Mouse (Mus musculus): Measurements from ENCODE around the gene Epb41l2. TPM values are rescaled to one million over a fixed set of nuclear protein-coding genes. Genes with fewer than 3 reads are reported as not detected.
A peak's percentile ranks its signal among the peaks of the same experiment; 100 is the strongest.

Gene Epb41l2
- total and polyA plus RNA-seq, 2 experiments from 2014 or later, result 21.6 to 50.1 TPM

DNA sequence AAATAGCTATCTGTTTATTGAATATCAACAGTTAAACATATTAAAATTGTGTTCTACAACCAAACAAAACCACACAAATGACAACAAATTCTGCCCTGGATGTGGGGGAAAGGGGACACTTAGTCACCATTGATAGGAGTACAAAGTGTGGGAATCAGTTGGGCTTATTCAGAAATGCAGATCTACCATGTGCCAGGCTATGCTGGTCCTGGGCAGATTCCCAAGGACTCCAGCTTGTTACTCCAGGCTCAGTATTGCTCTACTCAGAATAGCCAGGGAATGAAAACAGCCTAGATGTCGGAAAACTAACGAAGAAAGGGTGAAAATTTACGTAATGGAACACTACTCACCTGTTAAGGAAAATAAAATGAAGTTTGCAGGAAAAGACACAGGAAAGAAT is 5.7 kb upstream of the Epb41l2 start:
- Histone ChIP-seq H3K4me1 (ENCODE audit: control insufficient read depth, insufficient read depth) (no peaks in the 10 kb centered on the region), H3K27ac (ENCODE audit: low read depth) (no peak overlapping the region), H3K4me3 (ENCODE audit: low read depth, low read length) (no peak overlapping the region), H3K36me3 (replicated peaks; ENCODE audit: control insufficient read depth, insufficient read depth, low read length) (no peaks in the 10 kb centered on the region), H3K9me3 (replicated peaks; ENCODE audit: control insufficient read depth, low read length) (no peaks in the 10 kb centered on the region), H3K27me3 (ENCODE audit: control insufficient read depth, insufficient read depth, low read length) (no peaks in the 10 kb centered on the region), H3K9ac (replicated peaks; ENCODE audit: low read depth, low read length) (no peak overlapping the region), H3K4me2 (ENCODE audit: low read depth, low read length) (no peak overlapping the region)
- TF ChIP-seq CTCF (IDR thresholded peaks at IDR 0.05; ENCODE audit: low read depth) (no peak), EP300 (IDR thresholded peaks at IDR 0.05; ENCODE audit: low read depth) (no peak)
- ATAC-seq (ENCODE audit: insufficient read depth, low read depth), result no peak
- WGBS, result 84% methylated on average over 3 of the region's 3 CpGs
- DNase-seq (ENCODE audit: low spot score), result no peak

DNA sequence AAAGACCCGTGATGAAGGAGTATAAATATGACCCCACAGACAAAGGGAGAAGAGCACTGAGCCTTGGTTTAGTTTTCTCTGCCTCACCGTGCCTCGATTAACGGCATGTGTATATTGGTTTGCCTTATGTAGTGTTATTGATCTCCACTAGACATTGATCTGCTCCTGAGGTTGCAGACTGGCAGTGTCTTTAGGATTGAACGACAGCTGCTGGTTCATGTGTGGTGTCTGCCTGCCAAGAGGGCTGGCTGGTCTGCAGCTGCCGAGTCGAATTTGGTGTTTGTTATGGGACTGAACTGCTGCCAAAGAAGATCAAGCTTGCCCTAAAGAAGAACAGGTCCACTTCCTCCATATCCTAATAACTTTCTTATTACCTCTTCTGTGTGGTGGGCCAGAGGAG is 5.2 kb upstream of the Epb41l2 start:
- no peak overlapping the region for H3K4me3 ChIP-seq (ENCODE audit: low read depth, low read length)
- H3K36me3 ChIP-seq (replicated peaks; ENCODE audit: control insufficient read depth, insufficient read depth, low read length), result no peaks in the 10 kb centered on the region
- ATAC-seq (ENCODE audit: insufficient read depth, low read depth) (no peak), DNase-seq (ENCODE audit: low spot score) (no peak)
- no peak overlapping the region for H3K27ac ChIP-seq (ENCODE audit: low read depth)
- no peaks in the 10 kb centered on the region for H3K27me3 ChIP-seq (ENCODE audit: control insufficient read depth, insufficient read depth, low read length)
- 85% methylated on average over 7 of the region's 7 CpGs for WGBS
- TF ChIP-seq EP300 (IDR thresholded peaks at IDR 0.05; ENCODE audit: low read depth), result no peak
- no peak for TF ChIP-seq CTCF (IDR thresholded peaks at IDR 0.05; ENCODE audit: low read depth)
- no peak overlapping the region for H3K4me2 ChIP-seq (ENCODE audit: low read depth, low read length)
- no peaks in the 10 kb centered on the region for H3K9me3 ChIP-seq (replicated peaks; ENCODE audit: control insufficient read depth, low read length)
- H3K9ac ChIP-seq (replicated peaks; ENCODE audit: low read depth, low read length), result no peak overlapping the region
- H3K4me1 ChIP-seq (ENCODE audit: control insufficient read depth, insufficient read depth), result no peaks in the 10 kb centered on the region

- Histone ChIP-seq H3K27ac (ENCODE audit: low read depth) (peak overlapping the region; percentile 87), H3K9ac (replicated peaks; ENCODE audit: low read depth, low read length) (peak overlapping the region; percentile 93), H3K9me3 (replicated peaks; ENCODE audit: control insufficient read depth, low read length) (no peaks in the 10 kb centered on the region), H3K4me1 (ENCODE audit: control insufficient read depth, insufficient read depth) (peaks cover 21% of the 10 kb centered on the region), H3K36me3 (replicated peaks; ENCODE audit: control insufficient read depth, insufficient read depth, low read length) (no peaks in the 10 kb centered on the region), H3K4me2 (ENCODE audit: low read depth, low read length) (peak overlapping the region; percentile 88), H3K4me3 (ENCODE audit: low read depth, low read length) (peak overlapping the region; percentile 95), H3K27me3 (ENCODE audit: control insufficient read depth, insufficient read depth, low read length) (no peaks in the 10 kb centered on the region)
- no peak for TF ChIP-seq CTCF (IDR thresholded peaks at IDR 0.05; ENCODE audit: low read depth)
- TF ChIP-seq EP300 (IDR thresholded peaks at IDR 0.05; ENCODE audit: low read depth), result no peak
- DNase-seq (ENCODE audit: low spot score) (no peak), ATAC-seq (ENCODE audit: insufficient read depth, low read depth) (peak; percentile 25)
- WGBS, result under 1% methylated on average over 47 of the region's 84 CpGs
Measured at GRCm38 (mm10) chr10:25359959-25360811, 587 bp downstream of the Epb41l2 start.

GRCm38 (mm10) chr10:25362235-25362634 is 2.6 kb downstream of the Epb41l2 start:
- peak overlapping the region; percentile 88 for H3K4me2 ChIP-seq (ENCODE audit: low read depth, low read length)
- no peaks in the 10 kb centered on the region for H3K9me3 ChIP-seq (replicated peaks; ENCODE audit: control insufficient read depth, low read length)
- TF ChIP-seq CTCF (IDR thresholded peaks at IDR 0.05; ENCODE audit: low read depth) (no peak), EP300 (IDR thresholded peaks at IDR 0.05; ENCODE audit: low read depth) (no peak)
- peaks cover 25% of the 10 kb centered on the region for H3K4me1 ChIP-seq (ENCODE audit: control insufficient read depth, insufficient read depth)
- peak overlapping the region; percentile 40; the same call in 1 of the 2 replicates for H3K27ac ChIP-seq (ENCODE audit: low read depth)
- no peaks in the 10 kb centered on the region for H3K36me3 ChIP-seq (replicated peaks; ENCODE audit: control insufficient read depth, insufficient read depth, low read length)
- WGBS, result 25% methylated on average over 6 of the region's 6 CpGs
- peak overlapping the region; percentile 95 for H3K4me3 ChIP-seq (ENCODE audit: low read depth, low read length)
- DNase-seq (ENCODE audit: low spot score), result no peak
- peak overlapping the region; percentile 32; the same call in 1 of the 2 replicates for H3K9ac ChIP-seq (replicated peaks; ENCODE audit: low read depth, low read length)
- no peak for ATAC-seq (ENCODE audit: insufficient read depth, low read depth)
- no peaks in the 10 kb centered on the region for H3K27me3 ChIP-seq (ENCODE audit: control insufficient read depth, insufficient read depth, low read length)

DNA sequence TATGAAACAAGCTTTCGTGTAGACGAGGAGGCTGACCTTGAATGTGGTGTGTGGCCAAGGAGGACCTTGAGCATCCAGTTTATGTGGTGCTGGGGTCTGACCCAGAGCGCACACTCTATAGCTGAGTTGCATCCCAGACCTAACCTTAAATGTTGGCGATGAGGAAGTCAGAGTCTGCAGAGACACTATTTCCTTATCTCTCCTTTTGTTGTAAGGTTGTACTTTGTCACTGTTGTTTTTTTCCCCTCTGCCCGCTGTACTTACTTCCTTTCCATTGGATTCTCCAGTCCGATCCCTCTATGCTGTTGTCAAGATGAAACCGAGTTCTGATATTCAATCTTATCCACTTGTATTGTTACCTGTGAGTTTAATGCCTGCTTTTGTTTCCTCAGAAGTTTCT is 5.6 kb downstream of the Epb41l2 start:
- WGBS, result 68% methylated on average over 7 of the region's 7 CpGs
- Histone ChIP-seq H3K27ac (ENCODE audit: low read depth) (no peak overlapping the region), H3K9ac (replicated peaks; ENCODE audit: low read depth, low read length) (no peak overlapping the region), H3K4me1 (ENCODE audit: control insufficient read depth, insufficient read depth) (peaks cover 25% of the 10 kb centered on the region), H3K27me3 (ENCODE audit: control insufficient read depth, insufficient read depth, low read length) (no peaks in the 10 kb centered on the region), H3K4me2 (ENCODE audit: low read depth, low read length) (no peak overlapping the region), H3K4me3 (ENCODE audit: low read depth, low read length) (no peak overlapping the region), H3K36me3 (replicated peaks; ENCODE audit: control insufficient read depth, insufficient read depth, low read length) (no peaks in the 10 kb centered on the region), H3K9me3 (replicated peaks; ENCODE audit: control insufficient read depth, low read length) (no peaks in the 10 kb centered on the region)
- no peak for ATAC-seq (ENCODE audit: insufficient read depth, low read depth)
- DNase-seq (ENCODE audit: low spot score), result no peak
- TF ChIP-seq EP300 (IDR thresholded peaks at IDR 0.05; ENCODE audit: low read depth) (no peak), CTCF (IDR thresholded peaks at IDR 0.05; ENCODE audit: low read depth) (no peak)
